Mouse (Mus musculus) MEL (cell line): Measurements from ENCODE around the gene Tnfrsf1a. TPM values are rescaled to one million over a fixed set of nuclear protein-coding genes. Genes with fewer than 3 reads are reported as not detected.
A peak's percentile ranks its signal among the peaks of the same experiment; 100 is the strongest.

ENCODE experiments used
- DNase-seq: peaks from one replicate; pipeline ENCODE4 v3.0.0; 2011; ENCODE audit warnings: low read depth, low spot score
- H3K27ac ChIP-seq: 2 replicates; pipeline ENCODE4 v1.5.1; 2012; ENCODE audit warnings: low read depth, mild to moderate bottlenecking, control low read depth, low read length, moderate library complexity; ENCODE audit not compliant: control insufficient read depth
- H3K27me3 ChIP-seq, 2 experiments: fragments of 150-350 bp in 1 of 2; sonication (generic) in 1 of 2; 2 replicates each; pipeline ENCODE4 v1.6.1; 2012; ENCODE audit warnings: low read length in 2 of 2, mild to moderate bottlenecking in 2 of 2, improper control_type of control experiment in 1 of 2, moderate library complexity in 1 of 2; ENCODE audit not compliant: insufficient read depth in 2 of 2, control insufficient read depth in 1 of 2
- H3K36me3 ChIP-seq, 2 experiments: 2 replicates each; pipeline ENCODE4 v1.6.1; 2012 to 2014; ENCODE audit warnings: low read length in 2 of 2, improper control_type of control experiment in 1 of 2, inconsistent platforms in 1 of 2, mild to moderate bottlenecking in 1 of 2; ENCODE audit not compliant: insufficient read depth in 2 of 2, control insufficient read depth in 1 of 2
- H3K4me1 ChIP-seq, 2 experiments: fragments of 150-350 bp in 1 of 2; sonication (generic) in 1 of 2; 2 replicates each; pipeline ENCODE4 v1.6.1; 2012; ENCODE audit warnings: low read length in 2 of 2, improper control_type of control experiment in 1 of 2, mild to moderate bottlenecking in 1 of 2; ENCODE audit not compliant: insufficient read depth in 2 of 2, control insufficient read depth in 1 of 2
- H3K4me3 ChIP-seq, 2 experiments: fragments of 150-350 bp in 1 of 2; sonication (generic) in 1 of 2; 2 replicates each; pipeline ENCODE4 v1.5.1; 2012; ENCODE audit warnings: low read depth in 2 of 2, low read length in 2 of 2, mild to moderate bottlenecking in 2 of 2, moderate library complexity in 2 of 2, control low read depth in 1 of 2, improper control_type of control experiment in 1 of 2; ENCODE audit not compliant: control insufficient read depth in 1 of 2, insufficient read depth in 1 of 2
- H3K79me2 ChIP-seq: 2 replicates; pipeline ENCODE4 v1.6.1; 2012; ENCODE audit warnings: mild to moderate bottlenecking, low read length, moderate library complexity; ENCODE audit not compliant: control insufficient read depth, poor library complexity, insufficient read depth
- H3K9ac ChIP-seq: 2 replicates; pipeline ENCODE4 v1.6.1; 2012; ENCODE audit warnings: low read depth, mild to moderate bottlenecking, control low read depth, low read length, moderate library complexity; ENCODE audit not compliant: control insufficient read depth, poor library complexity, severe bottlenecking
- H3K9me3 ChIP-seq: fragments of 150-350 bp; sonication (generic); replicated peaks from 2 replicates; pipeline ENCODE4 v1.6.1; 2012; ENCODE audit warnings: mild to moderate bottlenecking, low read length, improper control_type of control experiment, moderate library complexity; ENCODE audit not compliant: insufficient read depth
- CTCF ChIP-seq, 3 experiments: IDR thresholded peaks in 2 of 3; conservative IDR thresholded peaks in 1 of 3; 2 replicates each; pipeline ENCODE4 v1.5.1; 2011 to 2012; ENCODE audit warnings: low read length in 3 of 3, low read depth in 2 of 3, mild to moderate bottlenecking in 2 of 3, improper control_type of control experiment in 1 of 3, inconsistent platforms in 1 of 3, mixed read lengths in 1 of 3, moderate library complexity in 1 of 3; ENCODE audit not compliant: control insufficient read depth in 1 of 3, insufficient read depth in 1 of 3, poor library complexity in 1 of 3, severe bottlenecking in 1 of 3
- GABPA ChIP-seq: IDR thresholded peaks from 2 replicates; pipeline ENCODE4 v1.6.1; 2012; ENCODE audit warnings: low read depth, mild to moderate bottlenecking, inconsistent platforms, low read length, improper control_type of control experiment, moderate library complexity
- HCFC1 ChIP-seq: IDR thresholded peaks from 2 replicates; pipeline ENCODE4 v1.6.1; 2012; ENCODE audit warnings: low read depth, mild to moderate bottlenecking, inconsistent platforms, low read length, improper control_type of control experiment, moderate library complexity
- JUND ChIP-seq: IDR thresholded peaks from 2 replicates; pipeline ENCODE4 v1.6.1; 2011; ENCODE audit warnings: low read depth, mild to moderate bottlenecking, improper control_type of control experiment, low read length
- MEF2A ChIP-seq: IDR thresholded peaks from 2 replicates; pipeline ENCODE4 v1.6.1; 2014; ENCODE audit warnings: low read depth, mild to moderate bottlenecking, inconsistent platforms, low read length, improper control_type of control experiment; ENCODE audit not compliant: poor library complexity, insufficient replicate concordance, severe bottlenecking; ENCODE audit errors: extremely low read depth
- MYC ChIP-seq: IDR thresholded peaks from 2 replicates; pipeline ENCODE4 v1.6.1; 2011; ENCODE audit warnings: low read depth, mild to moderate bottlenecking, low read length, improper control_type of control experiment, moderate library complexity
- NELFE ChIP-seq: IDR thresholded peaks from 2 replicates; pipeline ENCODE4 v1.6.1; 2011; ENCODE audit warnings: low read depth, low read length, improper control_type of control experiment
- NRF1 ChIP-seq: IDR thresholded peaks from 2 replicates; pipeline ENCODE4 v1.6.1; 2014; ENCODE audit warnings: low read depth, mild to moderate bottlenecking, inconsistent platforms, low read length, improper control_type of control experiment, moderate library complexity; ENCODE audit not compliant: poor library complexity, insufficient read depth, severe bottlenecking
- RAD21 ChIP-seq: IDR thresholded peaks from 2 replicates; pipeline ENCODE4 v1.6.1; 2011; ENCODE audit warnings: mild to moderate bottlenecking, low read depth, low read length, improper control_type of control experiment
- SIN3A ChIP-seq: IDR thresholded peaks from 2 replicates; pipeline ENCODE4 v1.6.1; 2012; ENCODE audit warnings: low read length, improper control_type of control experiment, inconsistent platforms
- SMC3 ChIP-seq: IDR thresholded peaks from 2 replicates; pipeline ENCODE4 v1.6.1; 2011; ENCODE audit warnings: low read depth, low read length, improper control_type of control experiment
- TBP ChIP-seq: IDR thresholded peaks from 2 replicates; pipeline ENCODE4 v1.8.0; 2011; ENCODE audit warnings: low read depth, low read length, improper control_type of control experiment
- UBTF ChIP-seq: IDR thresholded peaks from 2 replicates; pipeline ENCODE4 v1.6.1; 2012; ENCODE audit warnings: low read depth, mild to moderate bottlenecking, inconsistent platforms, low read length, improper control_type of control experiment, moderate library complexity, borderline replicate concordance; ENCODE audit not compliant: insufficient read depth
- USF2 ChIP-seq, 2 experiments: IDR thresholded peaks; 2 replicates each; pipeline ENCODE4 v1.6.1; 2011 to 2012; ENCODE audit warnings: improper control_type of control experiment in 2 of 2, low read length in 2 of 2, borderline replicate concordance in 1 of 2, inconsistent platforms in 1 of 2, low read depth in 1 of 2, mild to moderate bottlenecking in 1 of 2; ENCODE audit not compliant: insufficient read depth in 1 of 2
- ZC3H11A ChIP-seq: IDR thresholded peaks from 2 replicates; pipeline ENCODE4 v1.6.1; 2012; ENCODE audit warnings: low read depth, mild to moderate bottlenecking, inconsistent platforms, low read length, improper control_type of control experiment
- ZMIZ1 ChIP-seq: IDR thresholded peaks from 2 replicates; pipeline ENCODE4 v1.6.1; 2012; ENCODE audit warnings: low read depth, mild to moderate bottlenecking, inconsistent platforms, low read length, improper control_type of control experiment, moderate library complexity
- ZNF384 ChIP-seq: IDR thresholded peaks from 2 replicates; pipeline ENCODE4 v1.6.1; 2012; ENCODE audit warnings: low read depth, mild to moderate bottlenecking, inconsistent platforms, low read length, improper control_type of control experiment
- polyA plus RNA-seq, 2 experiments: library from polyadenylated mRNA; stranded (reverse) in 1 of 2; unstranded in 1 of 2; fragments of >175 nt in 1 of 2; fragments of >200 nt in 1 of 2; gene quantifications; 2 replicates each; pipeline versions ENCODE4 v1.2.1 to v1.2.4; 2012; ENCODE audit warnings: low replicate concordance in 2 of 2, low read depth in 1 of 2; ENCODE audit not compliant: insufficient read length in 2 of 2, insufficient read depth in 1 of 2, missing spikeins in 1 of 2
- total RNA-seq: library from RNA; depleted of rRNA; stranded (reverse); fragments of 300-350 nt; gene quantifications from 2 replicates; pipeline ENCODE4 v1.2.3, GENCODE M21; 2012

Gene Tnfrsf1a
- total and polyA plus RNA-seq, 3 experiments: 22.0 to 43.4 TPM; not detected in 1

DNA sequence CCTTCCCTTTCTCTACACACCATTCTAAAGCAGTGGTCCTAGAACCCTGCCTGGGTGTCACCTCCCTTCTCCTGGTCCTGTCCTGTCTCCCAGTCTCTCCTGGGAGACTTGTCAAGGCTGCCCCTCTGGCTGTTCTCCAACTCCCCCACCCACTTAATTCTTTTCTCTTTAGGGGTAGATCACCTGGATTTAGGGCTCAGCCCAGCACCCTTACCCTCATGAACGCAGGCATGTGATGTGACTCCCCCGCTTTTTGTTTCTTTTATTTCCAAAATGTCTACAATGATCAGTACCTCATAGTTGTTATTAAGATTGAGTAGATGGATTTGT is 1.8 kb downstream of the Tnfrsf1a start:
- TF ChIP-seq JUND (no peak), ZC3H11A (no peak), NRF1 (no peak), SMC3 (no peak), RAD21 (no peak), ZMIZ1 (no peak), CTCF (IDR thresholded peaks at IDR 0.05 in 2 of 3, conservative IDR thresholded peaks at IDR 0.05 in 1 of 3; ENCODE audit: control insufficient read depth in 1 of 3, insufficient read depth in 1 of 3, low read depth in 2 of 3, low read length in 3 of 3, poor library complexity in 1 of 3, severe bottlenecking in 1 of 3) (no peak), MEF2A (no peak), GABPA (no peak), ZNF384 (no peak)
- H3K4me1 ChIP-seq: peaks cover 15 to 55% of the 10 kb centered on the region in 2 experiments
- H3K27ac ChIP-seq: no peak overlapping the region
- H3K9ac ChIP-seq: peak overlapping the region; percentile 36
- no peaks in the 10 kb centered on the region for H3K27me3 ChIP-seq
- peaks cover 0 to 42% of the 10 kb centered on the region in 2 experiments; a peak in 2 of 4 replicates for H3K36me3 ChIP-seq
- no peak for DNase-seq
- no peaks in the 10 kb centered on the region for H3K9me3 ChIP-seq
- peaks cover 28% of the 10 kb centered on the region for H3K79me2 ChIP-seq
- H3K4me3 ChIP-seq: peak overlapping the region; percentile 12 to 26; a peak in 2 of 4 replicates

DNA sequence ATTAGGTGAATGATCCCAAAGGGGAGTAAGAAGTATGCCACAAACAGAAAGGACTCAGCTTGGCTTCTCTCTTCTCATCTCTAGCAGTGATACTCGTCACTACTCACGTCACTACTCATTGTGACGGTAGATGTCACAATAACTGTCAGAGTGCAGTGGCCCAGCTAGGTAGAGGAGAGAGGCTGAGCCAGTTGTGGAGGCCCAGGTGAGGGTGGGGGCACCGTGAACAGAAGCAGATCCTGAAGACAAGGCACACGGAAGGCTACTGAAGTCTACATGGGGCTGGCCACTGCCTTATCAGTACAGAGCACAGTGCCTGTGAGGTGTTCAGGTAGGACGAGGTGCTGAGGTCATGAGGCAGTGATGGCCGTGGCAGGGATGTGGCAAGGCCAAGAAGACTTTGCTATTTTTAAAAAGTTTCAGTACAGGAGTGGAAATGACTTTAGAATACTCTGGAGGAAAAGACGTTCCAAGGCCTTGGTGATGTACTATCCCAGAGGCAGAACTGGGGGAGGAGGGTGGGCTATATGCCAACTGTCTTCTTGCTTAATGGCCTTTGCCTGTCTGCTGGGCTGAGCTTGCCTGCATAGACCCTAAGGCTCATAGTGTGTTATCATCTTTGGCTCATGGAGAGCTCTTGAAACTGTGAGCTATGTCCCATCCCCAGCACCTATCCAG is 2.3 kb downstream of the Tnfrsf1a start:
- peaks cover 28% of the 10 kb centered on the region for H3K79me2 ChIP-seq
- H3K27ac ChIP-seq: no peak overlapping the region
- no peak overlapping the region for H3K9ac ChIP-seq
- H3K9me3 ChIP-seq: no peaks in the 10 kb centered on the region
- peaks cover 0 to 42% of the 10 kb centered on the region in 2 experiments; a peak in 2 of 4 replicates for H3K36me3 ChIP-seq
- no peaks in the 10 kb centered on the region for H3K27me3 ChIP-seq
- no peak for DNase-seq
- TF ChIP-seq USF2 (IDR thresholded peaks at IDR 0.05; ENCODE audit: borderline replicate concordance in 1 of 2, insufficient read depth in 1 of 2, low read depth in 1 of 2, low read length in 2 of 2) (no peak), ZNF384 (no peak), UBTF (no peak), SIN3A (no peak), NELFE (no peak), TBP (no peak), ZMIZ1 (no peak), HCFC1 (no peak), MYC (no peak)
- TF ChIP-seq, all 39 proteins: peak for 0
- Histone ChIP-seq H3K4me3 (peak overlapping the region in 1 of 2 experiments; percentile 26; a peak in 1 of 4 replicates), H3K4me1 (peaks cover 14 to 53% of the 10 kb centered on the region in 2 experiments)
